Mouse (Mus musculus): ENCODE results near the gene Uchl4.

GRCm38 (mm10) chr9:64274919-64275318, 39.9 kb downstream of the Uchl4 start:
- no peak for TF ChIP-seq POLR2A (IDR thresholded peaks at IDR 0.05; ENCODE audit: low read depth, low read length)
- no peak for TF ChIP-seq CTCF (IDR thresholded peaks at IDR 0.05; ENCODE audit: extremely low read depth, insufficient read depth, insufficient read length, insufficient replicate concordance)
